Mouse (Mus musculus): ENCODE measurements around the gene Col6a4. TPM values are rescaled to one million over a fixed set of nuclear protein-coding genes. Genes with fewer than 3 reads are reported as not detected.

Col6a4 gene
- polyA plus RNA-seq, 1 experiment, result 19.4 TPM

- 55% methylated on average over 12 of the region's 12 CpGs for WGBS
- peak; percentile 4 for DNase-seq (ENCODE audit: low read depth, low spot score)
Measured at GRCm38 (mm10) chr9:106080261-106081033, 16.1 kb downstream of the Col6a4 start.

DNA sequence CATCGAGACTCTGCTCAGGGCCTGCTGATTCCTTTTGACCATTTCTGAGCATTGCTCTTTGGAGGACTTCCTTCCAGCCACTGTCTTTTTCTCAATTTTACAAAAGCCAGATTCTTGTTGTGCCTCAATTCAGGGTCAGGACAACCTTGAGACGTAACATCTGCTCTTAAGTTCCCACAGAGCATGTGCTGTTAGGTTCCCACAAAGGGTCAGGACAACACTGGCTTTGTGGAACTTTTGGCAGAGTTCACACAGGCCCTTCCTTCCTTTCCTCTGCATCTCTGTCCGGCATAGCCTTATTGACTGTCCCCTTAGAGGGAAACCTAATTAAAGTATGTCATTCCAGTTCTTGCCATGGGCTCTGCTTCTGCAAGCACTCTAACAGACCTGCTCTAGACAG, 18.6 kb downstream of the Col6a4 start:
- DNase-seq (ENCODE audit: low read depth, low spot score), result no peak
- 47% methylated on average over 3 of the region's 3 CpGs for WGBS

GRCm38 (mm10) chr9:106076234-106076633, 20.3 kb downstream of the Col6a4 start:
- 60% methylated on average over 5 of the region's 5 CpGs for WGBS

GRCm38 (mm10) chr9:106073956-106074355, 22.6 kb downstream of the Col6a4 start:
- 77% methylated on average over 4 of the region's 4 CpGs for WGBS
- DNase-seq (ENCODE audit: low read depth, low spot score), result no peak

More at GRCm38 (mm10) chr9:106076234-106076633, 20.3 kb downstream of the Col6a4 start:
- DNase-seq (ENCODE audit: low read depth, low spot score), result no peak

DNA sequence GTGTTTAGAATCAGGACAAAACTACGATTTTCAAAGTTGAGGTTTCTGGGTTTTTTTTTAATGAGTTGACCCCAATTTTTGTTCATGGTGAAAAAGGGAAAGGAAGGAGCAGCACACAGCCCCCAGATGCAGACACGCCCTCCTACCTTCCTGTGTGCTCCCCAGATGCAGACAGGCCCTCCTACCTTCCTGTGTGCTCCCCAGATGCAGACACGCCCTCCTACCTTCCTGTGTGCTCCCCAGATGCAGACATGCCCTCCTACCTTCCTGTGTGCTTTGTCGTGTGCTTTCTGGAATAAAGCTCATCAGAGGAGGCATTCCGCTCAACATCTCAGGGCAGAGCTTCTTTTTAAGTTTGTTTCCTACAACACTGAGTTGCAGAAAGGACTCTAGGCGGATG, 24.9 kb downstream of the Col6a4 start:
- 60% methylated on average over 6 of the region's 6 CpGs for WGBS
- no peak for DNase-seq (ENCODE audit: low read depth, low spot score)

GRCm38 (mm10) chr9:106053446-106053845, 43.1 kb downstream of the Col6a4 start:
- DNase-seq (ENCODE audit: low read depth, low spot score), result no peak
- WGBS, result 83% methylated on average over 4 of the region's 4 CpGs

DNA sequence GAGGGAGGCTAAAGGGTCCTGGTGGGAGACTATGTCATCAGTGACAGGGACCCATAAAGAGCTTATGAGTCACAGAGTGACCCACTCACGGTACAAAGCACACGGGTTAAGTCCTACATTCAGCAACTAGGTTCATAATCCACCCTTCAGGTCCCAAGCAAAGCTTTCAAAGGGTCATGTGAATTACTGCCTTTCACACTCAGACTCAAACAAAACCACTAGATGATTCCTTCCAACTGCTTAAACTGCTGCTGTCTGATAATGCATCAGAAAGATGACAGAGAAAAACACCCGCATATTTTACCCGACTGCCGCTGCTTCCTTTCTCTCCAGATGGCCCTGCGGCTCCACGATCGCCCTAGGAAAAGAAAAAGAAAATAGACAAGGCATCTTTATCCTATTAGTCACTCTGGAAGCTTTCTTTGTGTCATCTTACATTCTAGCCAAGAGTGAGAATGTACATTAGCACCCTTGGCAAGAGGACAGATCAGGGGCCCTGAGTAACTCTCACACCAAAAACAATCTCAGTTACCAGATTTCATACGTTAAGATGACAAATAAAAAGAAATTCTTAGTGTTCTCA, 52.6 kb downstream of the Col6a4 start:
- WGBS, result 66% methylated on average over 9 of the region's 9 CpGs
- DNase-seq (ENCODE audit: low read depth, low spot score), result no peak

GRCm38 (mm10) chr9:106039915-106040659, 56.5 kb downstream of the Col6a4 start:
- DNase-seq (ENCODE audit: low read depth, low spot score), result no peak
- WGBS, result 73% methylated on average over 8 of the region's 8 CpGs

DNA sequence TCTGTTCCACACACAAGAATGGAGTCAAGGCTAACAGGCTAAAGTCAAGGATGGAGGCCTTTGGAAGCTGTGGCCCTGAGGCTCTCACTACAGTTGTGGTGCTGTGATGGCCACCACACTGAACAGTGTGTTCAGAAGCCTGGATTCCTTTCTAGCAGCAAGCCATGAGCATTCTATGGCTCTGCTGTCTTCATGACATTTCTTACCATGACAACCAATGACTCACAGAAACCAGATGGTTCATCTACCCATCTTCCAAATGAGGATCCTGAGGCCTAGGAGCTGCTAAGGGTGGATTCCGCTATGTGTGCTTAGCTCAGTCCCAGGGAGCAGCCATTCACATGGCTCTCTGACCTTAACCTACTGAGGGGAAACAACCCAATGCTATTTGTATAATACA, 57.3 kb downstream of the Col6a4 start:
- 64% methylated on average over 1 of the region's 1 CpGs for WGBS
- no peak for DNase-seq (ENCODE audit: low read depth, low spot score)

DNA sequence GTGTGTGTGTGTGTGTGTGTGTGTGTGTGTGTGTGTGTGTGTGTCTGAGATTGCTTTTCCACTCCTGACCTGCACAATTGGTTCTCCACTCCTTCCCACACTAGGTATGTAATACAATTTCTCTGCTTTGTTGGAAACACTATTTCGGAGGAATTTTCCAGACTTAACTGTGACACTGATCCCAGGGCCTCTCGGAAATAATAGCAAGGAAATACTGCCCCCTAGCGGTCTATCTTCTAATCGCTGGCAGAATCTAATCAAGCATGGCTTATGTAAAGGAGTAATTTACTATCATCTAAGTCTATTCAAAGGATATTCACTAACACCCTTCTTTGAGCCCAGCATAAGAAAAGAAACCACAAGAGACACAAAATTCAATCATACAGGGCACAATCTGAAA, 57.7 kb downstream of the Col6a4 start:
- DNase-seq (ENCODE audit: low read depth, low spot score), result peak; percentile 6
- 11% methylated on average over 4 of the region's 4 CpGs for WGBS

- WGBS, result 87% methylated on average over 3 of the region's 3 CpGs
- DNase-seq (ENCODE audit: low read depth, low spot score), result no peak
Measured at GRCm38 (mm10) chr9:106015666-106016065, 80.9 kb downstream of the Col6a4 start.

DNA sequence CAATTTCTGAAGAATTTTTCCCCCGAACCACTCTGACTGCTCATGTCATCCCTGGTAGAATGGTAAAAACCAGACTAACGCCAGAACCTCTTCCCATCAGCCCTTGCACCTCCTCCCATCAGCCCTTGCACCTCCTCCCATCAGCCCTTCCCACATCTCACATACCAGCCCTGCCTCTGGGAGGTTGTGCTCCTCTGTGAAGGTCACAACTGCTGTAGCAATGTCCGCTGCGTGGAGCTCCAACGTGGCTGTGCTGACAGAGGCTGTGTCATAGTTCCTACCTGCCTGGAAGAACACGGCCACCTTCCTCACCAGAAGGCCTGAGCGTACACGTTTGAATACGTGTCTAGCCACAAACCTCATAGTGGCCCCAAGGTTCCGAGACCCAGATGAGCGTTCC, 83.4 kb downstream of the Col6a4 start:
- DNase-seq (ENCODE audit: low read depth, low spot score), result no peak
- WGBS, result 82% methylated on average over 11 of the region's 11 CpGs

DNA sequence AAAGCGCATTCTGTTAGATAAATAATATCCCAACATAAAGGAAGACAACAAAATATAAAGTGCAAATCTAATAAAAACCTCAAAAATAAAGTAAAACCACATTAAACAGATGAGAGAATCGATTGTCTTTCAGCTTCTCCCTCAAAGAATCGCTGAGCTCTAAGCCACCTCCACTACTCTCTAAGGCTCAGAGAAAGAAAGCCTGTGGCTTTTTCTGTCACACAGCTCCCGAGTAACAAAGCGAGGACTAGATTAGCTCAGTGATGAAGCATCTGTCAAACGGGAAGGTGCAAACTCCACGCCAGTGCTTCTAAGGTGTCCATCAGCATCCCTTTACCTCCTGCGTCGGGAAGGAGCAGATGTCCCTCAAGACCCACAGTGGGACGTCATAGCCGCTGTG, 98.6 kb downstream of the Col6a4 start:
- 69% methylated on average over 11 of the region's 11 CpGs for WGBS
- no peak for DNase-seq (ENCODE audit: low read depth, low spot score)

GRCm38 (mm10) chr9:105992425-105992824, 104.2 kb downstream of the Col6a4 start:
- 70% methylated on average over 6 of the region's 6 CpGs for WGBS
- no peak for DNase-seq (ENCODE audit: low read depth, low spot score)

- no peak for DNase-seq (ENCODE audit: low read depth, low spot score)
- 64% methylated on average over 6 of the region's 6 CpGs for WGBS
Measured at GRCm38 (mm10) chr9:105990099-105990498, 106.5 kb downstream of the Col6a4 start.

DNA sequence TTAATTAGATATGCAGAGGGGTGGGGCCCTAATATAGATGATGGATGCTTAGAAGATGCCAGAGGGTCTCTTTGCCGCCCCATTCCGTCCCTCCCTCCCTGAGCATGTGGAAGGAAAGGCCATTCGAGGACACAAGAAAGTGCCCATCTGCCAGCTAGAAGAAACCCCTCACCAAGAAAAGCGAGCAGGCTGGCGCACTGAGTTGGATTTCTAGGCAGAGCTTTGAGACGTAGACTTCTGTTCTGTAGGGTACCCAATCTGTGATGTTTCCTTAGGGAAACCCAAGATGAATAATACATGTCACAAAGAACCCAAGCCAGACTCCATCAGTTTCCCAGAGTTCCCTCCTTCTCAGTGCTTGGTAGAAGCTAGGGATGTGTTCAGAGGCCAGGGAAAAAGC, 107.1 kb downstream of the Col6a4 start:
- 81% methylated on average over 6 of the region's 6 CpGs for WGBS
- DNase-seq (ENCODE audit: low read depth, low spot score), result no peak

- WGBS, result 66% methylated on average over 8 of the region's 8 CpGs
- DNase-seq (ENCODE audit: low read depth, low spot score), result no peak
Measured at GRCm38 (mm10) chr9:105988096-105988495, 108.5 kb downstream of the Col6a4 start.

DNA sequence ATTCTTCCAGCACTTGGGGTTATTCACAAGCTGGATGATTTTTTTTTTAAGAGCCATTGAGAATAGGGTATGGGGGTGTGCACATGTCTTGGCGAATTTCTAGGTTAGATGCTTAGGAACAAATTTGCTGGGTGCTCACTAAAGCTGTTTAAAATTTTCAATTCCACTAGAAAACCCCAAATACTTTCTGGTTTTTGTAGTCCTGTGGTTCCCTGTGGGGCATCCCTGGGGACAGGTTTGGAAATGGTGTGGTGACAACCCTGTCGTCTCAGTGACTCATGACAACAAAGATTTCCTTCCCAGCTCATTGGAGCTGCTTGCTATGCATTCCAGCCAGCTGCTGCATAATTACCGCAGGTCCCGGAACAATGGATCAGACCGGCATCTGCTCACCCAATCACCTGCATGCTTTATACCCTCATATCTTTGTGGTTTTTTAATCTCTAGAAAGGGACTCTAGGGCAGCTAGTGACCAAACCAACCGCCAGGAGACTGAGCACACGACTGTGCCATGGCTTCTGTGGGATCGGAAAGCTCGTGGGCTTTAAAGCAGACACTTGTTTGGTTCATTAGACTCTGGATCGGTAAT, 111.6 kb downstream of the Col6a4 start:
- DNase-seq (ENCODE audit: low read depth, low spot score), result no peak
- WGBS, result 38% methylated on average over 10 of the region's 10 CpGs

GRCm38 (mm10) chr9:105978479-105978878, 118.1 kb downstream of the Col6a4 start:
- DNase-seq (ENCODE audit: low read depth, low spot score), result no peak
- 84% methylated on average over 8 of the region's 8 CpGs for WGBS

DNA sequence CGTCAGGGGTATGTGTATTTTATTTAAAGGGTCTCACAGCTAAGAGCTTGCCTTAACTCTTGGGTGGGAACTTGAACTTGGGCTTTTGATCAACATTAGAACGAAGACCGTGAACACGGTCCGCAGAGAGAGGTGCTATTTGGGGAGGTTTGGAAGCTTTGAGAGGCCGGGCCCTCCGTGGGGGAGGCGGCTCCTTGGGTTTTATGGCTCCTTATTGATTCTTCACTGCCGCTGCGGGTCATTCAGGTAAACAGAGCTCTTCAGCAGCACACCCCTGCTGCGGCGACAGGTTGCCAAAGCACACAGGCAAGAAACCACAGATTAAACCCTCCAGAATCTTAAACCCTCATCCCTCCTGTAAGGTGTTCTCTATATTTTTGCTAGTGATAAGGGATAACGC, 119.7 kb downstream of the Col6a4 start:
- WGBS, result 17% methylated on average over 13 of the region's 13 CpGs
- DNase-seq (ENCODE audit: low read depth, low spot score), result no peak

All from large intestine, adult 2 months (tissue).